Mouse (Mus musculus): ENCODE results near the gene Brwd1.
"Not testable (repeated sequence)": the region's sequence is repeated elsewhere in the genome, so short reads cannot be mapped to it uniquely, and the experiment has no call there.

Brwd1 gene

GRCm38 (mm10) chr16:96082301-96083178 lies at the start of gene Brwd1:
Gene Brwd1 (minus strand): TSS chr16:96082526.
- peak; percentile 95 to 97 for DNase-seq

GRCm38 (mm10) chr16:96128466-96128865 lies 46.1 kb upstream of the Brwd1 start:
- no peak for DNase-seq

- DNase-seq: peak; percentile 96 to 97
Measured at GRCm38 (mm10) chr16:96127657-96128344, 45.5 kb upstream of the Brwd1 start, which contains the start of gene Hmgn1. Gene Hmgn1 (minus strand): TSS chr16:96127729.

GRCm38 (mm10) chr16:96127288-96127656 lies 44.9 kb upstream of the Brwd1 start:
- no peak for DNase-seq

- no peak for DNase-seq
Measured at GRCm38 (mm10) chr16:96126684-96127171, 44.4 kb upstream of the Brwd1 start.

- no peak for DNase-seq
Measured at GRCm38 (mm10) chr16:96120022-96120623, 37.8 kb upstream of the Brwd1 start.

- DNase-seq: no peak
Measured at GRCm38 (mm10) chr16:96114729-96115128, 32.4 kb upstream of the Brwd1 start.

- DNase-seq: no peak
Measured at GRCm38 (mm10) chr16:96112769-96113168, 30.4 kb upstream of the Brwd1 start.

GRCm38 (mm10) chr16:96110655-96111345 lies 28.5 kb upstream of the Brwd1 start:
- DNase-seq: no peak

- no peak for DNase-seq
Measured at GRCm38 (mm10) chr16:96109673-96110072, 27.3 kb upstream of the Brwd1 start.

GRCm38 (mm10) chr16:96103036-96103435 lies 20.7 kb upstream of the Brwd1 start:
- DNase-seq: peak in 1 of 2 experiments; percentile 23

GRCm38 (mm10) chr16:96097811-96098210 lies 15.5 kb upstream of the Brwd1 start:
- not testable (repeated sequence) for DNase-seq

- DNase-seq: no peak
Measured at GRCm38 (mm10) chr16:96095966-96096365, 13.6 kb upstream of the Brwd1 start.

GRCm38 (mm10) chr16:96091515-96092504 lies 9.5 kb upstream of the Brwd1 start:
- no peak for DNase-seq

GRCm38 (mm10) chr16:96088120-96088519 lies 5.8 kb upstream of the Brwd1 start:
- no peak for DNase-seq

- no peak for DNase-seq
Measured at GRCm38 (mm10) chr16:96087436-96087835, 5.1 kb upstream of the Brwd1 start.

GRCm38 (mm10) chr16:96087001-96087400 lies 4.7 kb upstream of the Brwd1 start:
- no peak for DNase-seq

- DNase-seq: no peak
Measured at GRCm38 (mm10) chr16:96085597-96085996, 3.3 kb upstream of the Brwd1 start.

- DNase-seq: peak in 1 of 2 experiments; percentile 49
Measured at GRCm38 (mm10) chr16:96083179-96083646, 887 bp upstream of the Brwd1 start.

- DNase-seq: peak in 1 of 2 experiments; percentile 81
Measured at GRCm38 (mm10) chr16:96081742-96082241, 534 bp downstream of the Brwd1 start.

GRCm38 (mm10) chr16:96081331-96081730 lies 995 bp downstream of the Brwd1 start:
- peak; percentile 93 to 97 for DNase-seq

Measured in cerebellum, postnatal 25 days (tissue).